Mouse (Mus musculus) liver, embryonic 16.5 days (tissue): ENCODE measurements around the gene Fbn1. TPM values are rescaled to one million over a fixed set of nuclear protein-coding genes. Genes with fewer than 3 reads are reported as not detected.

ENCODE experiments used
- ATAC-seq: fragments of 200-750 bp; cut with Nextera tagmentation; 2 replicates; pipeline ENCODE4 v1.8.0; 2017; ENCODE audit warnings: low read depth, mild to moderate bottlenecking, moderate number of reproducible peaks, moderate library complexity
- H3K27ac ChIP-seq: fragments of 300-500 bp; sonication (generic); 2 replicates; pipeline ENCODE4 v1.5.1; 2014; ENCODE audit warnings: mild to moderate bottlenecking, low read length
- H3K27me3 ChIP-seq: fragments of 300-500 bp; sonication (generic); 2 replicates; pipeline ENCODE4 v1.6.1; 2014; ENCODE audit warnings: low read depth, low read length, mixed read lengths; ENCODE audit not compliant: control insufficient read depth, insufficient read depth
- H3K36me3 ChIP-seq: fragments of 300-500 bp; sonication (generic); 2 replicates; pipeline ENCODE4 v1.6.1; 2014; ENCODE audit warnings: mild to moderate bottlenecking; ENCODE audit not compliant: control insufficient read depth, insufficient read depth
- H3K4me1 ChIP-seq: fragments of 300-500 bp; sonication (generic); 2 replicates; pipeline ENCODE4 v1.6.1; 2014; ENCODE audit warnings: low read depth, low read length, mixed read lengths; ENCODE audit not compliant: control insufficient read depth
- H3K4me2 ChIP-seq: fragments of 300-500 bp; sonication (generic); 2 replicates; pipeline ENCODE4 v1.6.1; 2014; ENCODE audit warnings: low read depth, low read length, mixed read lengths
- H3K4me3 ChIP-seq: fragments of 300-500 bp; sonication (generic); 2 replicates; pipeline ENCODE4 v1.5.1; 2014; ENCODE audit warnings: low read depth, mild to moderate bottlenecking, low read length
- H3K9ac ChIP-seq: fragments of 300-500 bp; sonication (generic); 2 replicates; pipeline ENCODE4 v1.6.1; 2014; ENCODE audit warnings: low read depth, low read length
- H3K9me3 ChIP-seq: fragments of 300-500 bp; sonication (generic); replicated peaks from 2 replicates; pipeline ENCODE4 v1.6.1; 2016; ENCODE audit warnings: low read length; ENCODE audit not compliant: control insufficient read depth
- WGBS: fragments of 180-500 bp; shearing (Covaris S2); extraction: QIAGEN DNeasy Blood & Tissue Kit; methylation state at CpG from one replicate; pipeline ENCODE4 v1.1.7; 2014; ENCODE audit not compliant: insufficient replicate concordance; 5-methylcytosine and 5-hydroxymethylcytosine counted together
- polyA plus RNA-seq: library from polyadenylated mRNA; unstranded; fragments of >200 nt; fragmentation: Nextera tagmentation; extraction: Ambion mirVana; gene quantifications from 2 replicates; pipeline ENCODE4 v1.2.1, GENCODE M21; 2015

The Fbn1 gene
- polyA plus RNA-seq, 1 experiment from 2014 or later, result 1.7 TPM

DNA sequence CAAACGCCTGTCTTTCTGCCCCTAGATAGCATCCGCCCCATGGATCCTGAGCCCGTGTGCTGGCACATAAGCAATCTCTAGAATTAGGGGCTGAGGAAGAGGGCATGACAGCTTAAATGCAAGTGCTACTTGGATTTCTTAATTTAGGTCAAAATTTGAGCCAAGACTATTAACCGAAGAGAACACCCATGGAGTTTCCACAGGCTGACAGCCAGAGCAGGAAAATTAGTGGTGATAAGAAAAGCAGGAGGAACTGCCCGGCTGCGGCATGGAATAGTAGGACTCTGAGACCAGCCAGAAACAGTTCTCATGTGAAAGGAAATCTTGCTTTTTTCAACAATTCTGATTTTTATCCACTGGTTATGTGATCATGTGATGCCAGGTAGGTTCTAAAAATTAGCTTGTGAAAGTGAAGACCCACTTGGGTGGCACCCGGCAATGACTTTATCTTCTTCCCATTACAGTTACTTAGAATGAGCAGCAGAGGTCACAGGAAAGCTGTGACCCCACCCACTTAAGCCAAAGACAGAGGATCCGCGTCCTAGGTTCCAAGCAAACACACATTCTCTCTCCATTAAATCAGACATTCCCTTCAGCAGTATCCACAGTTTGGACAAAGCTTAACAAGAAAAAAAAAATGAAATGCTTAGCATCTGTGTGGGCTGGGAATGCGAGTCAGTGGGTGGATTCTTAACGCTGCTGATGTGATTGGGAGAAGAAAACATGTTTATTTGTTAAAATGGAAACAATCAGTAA lies 152.4 kb downstream of the Fbn1 start:
- Histone ChIP-seq H3K9me3 (no peaks in the 10 kb centered on the region), H3K4me1 (no peaks in the 10 kb centered on the region), H3K27me3 (no peaks in the 10 kb centered on the region), H3K4me3 (no peak overlapping the region), H3K36me3 (no peaks in the 10 kb centered on the region), H3K4me2 (no peak overlapping the region), H3K9ac (no peak overlapping the region), H3K27ac (no peak overlapping the region)
- WGBS, result 54% methylated on average over 11 of the region's 11 CpGs
- no peak for ATAC-seq

GRCm38 (mm10) chr2:125354587-125354986 lies 153.2 kb downstream of the Fbn1 start:
- Histone ChIP-seq H3K36me3 (no peaks in the 10 kb centered on the region), H3K9ac (no peak overlapping the region), H3K9me3 (no peaks in the 10 kb centered on the region), H3K27ac (no peak overlapping the region), H3K27me3 (no peaks in the 10 kb centered on the region), H3K4me3 (no peak overlapping the region), H3K4me1 (no peaks in the 10 kb centered on the region), H3K4me2 (no peak overlapping the region)
- ATAC-seq, result no peak
- WGBS, result 67% methylated on average over 11 of the region's 11 CpGs

DNA sequence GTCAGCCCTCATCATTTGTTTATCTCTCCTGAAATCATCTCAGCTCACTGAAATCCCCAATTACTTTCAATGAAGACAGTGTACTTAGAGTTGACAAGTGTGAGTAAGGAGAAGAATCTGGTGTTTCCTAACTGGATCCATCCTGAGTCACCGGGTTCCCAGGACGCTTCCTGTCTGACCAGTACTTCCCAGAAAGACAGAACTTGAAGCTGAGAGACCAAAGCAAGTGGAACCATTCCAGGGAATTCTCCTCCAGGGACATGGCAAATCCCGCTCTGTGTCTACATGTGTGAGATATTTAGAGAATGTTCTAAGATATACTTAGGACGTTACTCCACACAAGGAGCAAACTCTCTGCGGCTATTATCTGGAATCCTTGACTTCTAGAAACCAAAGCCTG lies 158.6 kb downstream of the Fbn1 start:
- 61% methylated on average over 5 of the region's 5 CpGs for WGBS
- H3K27me3 ChIP-seq, result no peaks in the 10 kb centered on the region
- no peak overlapping the region for H3K4me2 ChIP-seq
- H3K9me3 ChIP-seq, result no peaks in the 10 kb centered on the region
- ATAC-seq, result no peak
- H3K27ac ChIP-seq, result no peak overlapping the region
- no peak overlapping the region for H3K4me3 ChIP-seq
- no peak overlapping the region for H3K9ac ChIP-seq
- no peaks in the 10 kb centered on the region for H3K4me1 ChIP-seq
- no peaks in the 10 kb centered on the region for H3K36me3 ChIP-seq

DNA sequence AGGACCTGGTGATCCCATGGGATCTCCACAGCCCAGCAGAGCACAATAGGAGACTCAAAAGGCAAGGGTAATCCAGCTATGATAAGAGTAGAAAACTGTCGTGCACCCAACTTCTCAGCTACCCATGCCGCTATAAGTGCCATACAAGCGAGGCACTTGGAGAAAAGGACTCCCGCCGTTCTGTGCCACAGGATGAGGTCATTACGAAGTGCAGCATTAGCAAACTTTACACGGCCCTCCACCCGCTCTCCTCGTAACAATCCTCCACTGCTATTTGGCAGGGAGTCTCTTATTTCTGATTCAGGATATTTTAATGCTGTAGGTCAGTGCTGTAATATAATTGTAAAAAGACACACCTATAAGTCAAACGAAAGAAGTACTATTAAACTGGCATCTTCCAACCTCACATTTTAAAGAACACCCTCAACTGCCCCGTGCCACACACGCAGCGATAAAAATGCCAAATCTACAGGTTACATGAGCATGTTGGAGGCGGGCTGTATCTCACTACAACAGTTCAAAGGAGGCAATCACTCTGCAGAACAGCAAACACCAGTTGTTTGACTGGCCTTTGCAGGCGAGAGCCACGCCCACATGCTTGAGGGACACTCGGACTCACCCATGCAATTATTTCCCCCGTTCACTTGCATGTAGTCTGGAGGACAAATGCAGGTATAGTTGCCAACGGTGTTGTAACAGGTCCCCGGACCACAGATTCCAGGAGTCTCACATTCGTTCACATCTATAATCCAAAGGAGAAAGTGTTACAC lies 165.4 kb downstream of the Fbn1 start:
- Histone ChIP-seq H3K27me3 (no peaks in the 10 kb centered on the region), H3K36me3 (no peaks in the 10 kb centered on the region), H3K27ac (no peak overlapping the region), H3K9ac (no peak overlapping the region), H3K4me2 (no peak overlapping the region), H3K4me1 (no peaks in the 10 kb centered on the region), H3K4me3 (no peak overlapping the region), H3K9me3 (no peaks in the 10 kb centered on the region)
- 72% methylated on average over 21 of the region's 21 CpGs for WGBS
- ATAC-seq, result no peak

DNA sequence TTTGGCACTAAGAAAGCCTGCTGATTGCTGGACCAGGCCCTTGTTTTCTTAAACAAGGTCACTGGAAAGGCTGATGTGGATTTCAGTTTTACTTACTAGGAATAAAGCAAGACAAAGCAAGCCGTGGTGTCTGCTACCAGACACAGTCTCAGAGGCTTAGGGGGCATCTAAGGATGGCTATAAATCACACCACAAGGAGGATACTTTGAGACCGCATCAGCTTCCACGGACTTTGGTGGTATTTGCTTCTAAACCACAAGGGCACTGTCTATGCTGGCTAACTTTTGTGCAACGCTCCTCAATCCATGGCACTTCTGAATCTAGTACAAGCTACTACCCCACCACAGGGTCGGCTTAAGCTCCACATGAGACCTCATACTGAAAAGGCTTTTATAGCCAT lies 167.4 kb downstream of the Fbn1 start:
- Histone ChIP-seq H3K36me3 (no peaks in the 10 kb centered on the region), H3K4me1 (no peaks in the 10 kb centered on the region), H3K9me3 (no peaks in the 10 kb centered on the region), H3K4me2 (no peak overlapping the region), H3K27me3 (no peaks in the 10 kb centered on the region), H3K9ac (no peak overlapping the region), H3K4me3 (no peak overlapping the region), H3K27ac (no peak overlapping the region)
- ATAC-seq, result no peak
- 56% methylated on average over 5 of the region's 5 CpGs for WGBS

DNA sequence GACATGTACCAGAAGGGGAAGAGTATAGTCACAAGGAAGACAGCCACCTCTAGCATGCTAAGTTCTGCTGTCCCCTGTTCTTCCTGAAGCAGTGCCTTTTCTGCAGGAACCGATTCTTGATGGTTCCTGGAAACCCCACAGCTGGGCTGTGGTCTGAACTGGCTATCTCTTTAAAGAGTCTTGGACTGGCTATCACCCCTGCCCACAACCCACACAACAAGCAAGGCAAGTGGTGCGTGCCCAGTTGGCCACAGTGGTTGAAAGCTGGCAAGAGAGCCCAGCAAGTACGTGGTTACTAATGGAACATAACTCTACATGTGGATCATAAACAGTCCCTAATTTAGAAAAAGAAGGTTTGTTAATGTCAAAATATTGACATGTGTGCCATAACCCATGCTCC lies 170.6 kb downstream of the Fbn1 start:
- no peak overlapping the region for H3K27ac ChIP-seq
- no peaks in the 10 kb centered on the region for H3K27me3 ChIP-seq
- no peak overlapping the region for H3K4me3 ChIP-seq
- no peaks in the 10 kb centered on the region for H3K36me3 ChIP-seq
- H3K9ac ChIP-seq, result no peak overlapping the region
- WGBS, result 37% methylated on average over 3 of the region's 3 CpGs
- no peak for ATAC-seq
- H3K9me3 ChIP-seq, result no peaks in the 10 kb centered on the region
- no peak overlapping the region for H3K4me2 ChIP-seq
- H3K4me1 ChIP-seq, result no peaks in the 10 kb centered on the region

GRCm38 (mm10) chr2:125335206-125335605 lies 172.6 kb downstream of the Fbn1 start:
- WGBS, result 79% methylated on average over 11 of the region's 11 CpGs
- ATAC-seq, result no peak
- no peak overlapping the region for H3K9ac ChIP-seq

GRCm38 (mm10) chr2:125334163-125334562 lies 173.6 kb downstream of the Fbn1 start:
- ATAC-seq, result no peak
- no peaks in the 10 kb centered on the region for H3K36me3 ChIP-seq
- H3K27ac ChIP-seq, result no peak overlapping the region
- 35% methylated on average over 4 of the region's 4 CpGs for WGBS
- H3K9me3 ChIP-seq, result no peaks in the 10 kb centered on the region
- no peaks in the 10 kb centered on the region for H3K27me3 ChIP-seq
- H3K4me2 ChIP-seq, result no peak overlapping the region
- no peaks in the 10 kb centered on the region for H3K4me1 ChIP-seq
- no peak overlapping the region for H3K4me3 ChIP-seq
- H3K9ac ChIP-seq, result no peak overlapping the region

More at GRCm38 (mm10) chr2:125335206-125335605, 172.6 kb downstream of the Fbn1 start:
- Histone ChIP-seq H3K27ac (no peak overlapping the region), H3K4me2 (no peak overlapping the region), H3K27me3 (no peaks in the 10 kb centered on the region), H3K4me1 (no peaks in the 10 kb centered on the region), H3K9me3 (no peaks in the 10 kb centered on the region), H3K36me3 (no peaks in the 10 kb centered on the region), H3K4me3 (no peak overlapping the region)

GRCm38 (mm10) chr2:125331581-125331980 lies 176.2 kb downstream of the Fbn1 start:
- no peak overlapping the region for H3K4me3 ChIP-seq
- no peaks in the 10 kb centered on the region for H3K36me3 ChIP-seq
- 70% methylated on average over 7 of the region's 7 CpGs for WGBS
- no peaks in the 10 kb centered on the region for H3K9me3 ChIP-seq
- H3K27ac ChIP-seq, result no peak overlapping the region
- H3K27me3 ChIP-seq, result no peaks in the 10 kb centered on the region
- ATAC-seq, result no peak
- H3K4me2 ChIP-seq, result no peak overlapping the region
- H3K9ac ChIP-seq, result no peak overlapping the region
- no peaks in the 10 kb centered on the region for H3K4me1 ChIP-seq
